Mouse (Mus musculus): ENCODE data around the gene Ankrd11.
"Not testable (repeated sequence)": the region's sequence is repeated elsewhere in the genome, so short reads cannot be mapped to it uniquely, and the experiment has no call there.

The Ankrd11 gene

DNA sequence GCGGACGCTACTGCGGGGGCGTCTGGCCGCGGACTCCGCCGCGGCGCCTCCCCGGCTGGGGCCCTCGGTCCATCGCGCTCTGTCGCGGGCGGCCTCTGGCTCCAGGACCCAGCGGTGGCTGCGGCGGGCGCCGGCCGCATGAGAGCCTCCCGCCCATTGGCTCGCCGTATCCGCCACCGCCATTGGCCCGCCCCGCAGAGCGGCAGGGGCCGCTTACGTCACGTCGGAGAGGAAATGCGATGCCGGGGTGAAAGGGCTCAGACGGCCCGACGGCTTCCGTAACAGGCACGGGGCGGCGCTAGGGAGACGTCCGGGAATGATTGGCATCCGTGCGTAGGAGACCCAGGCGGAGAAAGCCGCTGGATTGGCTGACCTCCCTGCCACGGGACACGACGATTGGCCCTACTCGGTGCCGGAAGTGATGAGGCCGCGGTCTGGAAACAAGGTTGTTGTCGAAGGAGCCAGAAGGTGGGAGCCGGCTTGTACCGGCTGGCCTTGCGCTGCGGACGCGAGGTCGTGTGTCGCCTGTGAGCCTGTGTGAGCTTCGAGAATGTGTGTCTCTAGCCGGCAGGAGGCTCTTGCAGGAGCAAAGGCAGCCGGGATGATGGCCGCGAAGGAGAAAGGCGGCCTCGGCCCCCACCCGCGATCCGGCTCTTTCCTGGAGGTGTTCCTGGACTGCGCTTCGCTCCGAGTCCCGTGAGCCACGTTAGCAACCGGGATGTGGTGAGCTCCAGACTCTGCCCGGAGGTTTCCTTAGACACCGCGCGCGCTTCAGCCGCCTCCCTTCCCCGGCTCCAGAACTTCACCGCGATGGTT is at the start of gene Ankrd11:
Ankrd11 (minus strand) TSS at position 120 of the 816 bp plus-strand sequence.
- peak; percentile 99 for DNase-seq (ENCODE audit: low spot score)

DNA sequence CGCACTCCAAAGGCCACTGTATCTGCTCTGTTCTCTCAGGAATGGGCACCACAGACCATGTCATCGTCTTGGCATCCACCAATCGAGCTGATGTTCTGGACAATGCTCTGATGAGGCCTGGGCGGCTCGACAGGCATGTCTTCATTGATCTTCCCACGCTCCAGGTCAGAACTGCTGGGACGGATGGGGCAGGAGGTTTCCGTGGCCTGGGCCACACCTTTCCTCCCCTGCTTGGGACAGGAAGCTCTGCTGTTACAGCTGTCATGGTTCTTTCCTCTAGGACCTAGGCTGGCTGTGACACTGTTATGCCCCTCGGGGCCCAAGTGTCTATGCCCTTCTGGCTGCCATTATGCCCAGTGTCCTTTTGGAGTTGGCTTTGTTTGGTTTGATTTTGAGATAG is 45.2 kb upstream of the Ankrd11 start:
- DNase-seq (ENCODE audit: low spot score), result no peak

DNA sequence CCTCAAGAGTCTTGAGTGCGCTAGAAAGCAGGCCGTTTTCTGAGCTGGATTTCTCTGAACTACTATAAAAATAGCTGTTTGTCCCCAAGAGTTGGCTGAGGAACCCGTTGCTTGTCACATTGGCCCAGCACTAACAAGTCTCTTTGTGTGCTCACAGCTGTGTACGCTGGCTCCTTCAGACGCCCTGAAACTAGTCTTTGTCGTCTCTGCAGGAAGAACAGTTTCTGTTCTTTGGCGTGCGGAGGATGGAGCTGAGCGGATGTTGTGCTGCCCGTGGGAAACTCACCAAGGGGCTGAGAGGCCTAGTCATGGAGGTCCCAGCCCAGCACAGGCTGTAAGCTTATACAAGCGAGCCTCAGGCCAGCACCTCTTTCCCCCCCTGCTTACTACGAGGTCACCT is 41.5 kb upstream of the Ankrd11 start:
- DNase-seq (ENCODE audit: low spot score), result no peak

DNA sequence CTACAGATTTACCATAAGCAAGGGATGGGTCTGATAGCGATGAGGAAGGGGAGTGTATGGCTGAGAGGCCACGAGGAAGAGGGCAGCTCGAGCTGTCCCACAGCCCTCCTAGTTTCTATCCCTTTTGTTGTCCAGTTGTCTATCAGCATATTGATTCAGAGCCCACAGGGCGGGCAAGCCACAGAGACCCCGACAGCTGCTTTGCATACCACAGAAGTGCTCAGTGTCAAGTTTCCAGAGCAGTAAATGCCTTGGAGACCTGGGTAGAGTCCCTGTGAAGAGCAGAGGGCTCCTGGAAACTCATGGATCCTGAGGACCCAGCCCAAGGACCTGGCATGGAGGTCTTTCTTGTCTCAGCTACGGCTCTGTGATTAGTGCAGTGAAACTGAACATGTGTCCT is 40.9 kb upstream of the Ankrd11 start:
- DNase-seq (ENCODE audit: low spot score), result no peak

DNA sequence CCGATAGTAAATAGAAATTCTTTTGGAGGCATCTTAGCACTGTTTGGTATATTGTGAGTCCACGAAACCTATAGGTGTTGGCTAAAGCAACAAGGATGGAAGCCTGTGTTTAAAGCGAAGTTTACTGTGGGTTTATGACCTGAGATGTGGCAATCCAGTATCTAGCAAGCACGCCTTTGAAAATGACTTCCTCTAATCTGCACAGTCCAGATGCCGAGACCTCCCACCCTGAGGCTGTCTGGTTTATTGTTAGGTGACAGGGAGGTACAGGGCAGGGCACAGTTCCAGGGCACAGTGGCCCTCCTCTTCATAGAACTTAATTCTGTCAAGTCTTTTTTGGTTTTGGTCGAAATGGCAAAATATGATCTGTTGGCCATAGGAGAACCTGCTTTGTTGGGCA is 35.1 kb upstream of the Ankrd11 start:
- DNase-seq (ENCODE audit: low spot score), result no peak

DNA sequence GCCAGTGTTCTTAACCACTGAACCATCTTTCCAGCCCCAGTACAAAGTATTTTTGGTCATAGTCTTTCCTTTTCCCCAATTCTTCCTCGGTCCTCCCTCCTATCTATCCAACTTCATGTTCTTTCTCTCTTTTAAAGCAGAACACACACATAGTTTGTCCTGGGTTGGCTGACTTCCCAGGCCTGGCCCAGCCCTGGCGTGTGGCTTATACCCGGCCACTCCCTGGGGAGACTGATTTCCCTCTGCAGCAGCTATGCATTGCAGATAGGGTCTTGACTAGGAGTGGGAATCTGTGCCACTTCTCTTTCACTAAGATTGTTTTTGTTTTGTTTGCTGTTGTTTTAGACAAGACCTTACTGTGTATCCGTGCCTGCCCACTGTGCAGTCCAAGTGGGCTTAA is 29.1 kb upstream of the Ankrd11 start:
- DNase-seq (ENCODE audit: low spot score), result no peak

DNA sequence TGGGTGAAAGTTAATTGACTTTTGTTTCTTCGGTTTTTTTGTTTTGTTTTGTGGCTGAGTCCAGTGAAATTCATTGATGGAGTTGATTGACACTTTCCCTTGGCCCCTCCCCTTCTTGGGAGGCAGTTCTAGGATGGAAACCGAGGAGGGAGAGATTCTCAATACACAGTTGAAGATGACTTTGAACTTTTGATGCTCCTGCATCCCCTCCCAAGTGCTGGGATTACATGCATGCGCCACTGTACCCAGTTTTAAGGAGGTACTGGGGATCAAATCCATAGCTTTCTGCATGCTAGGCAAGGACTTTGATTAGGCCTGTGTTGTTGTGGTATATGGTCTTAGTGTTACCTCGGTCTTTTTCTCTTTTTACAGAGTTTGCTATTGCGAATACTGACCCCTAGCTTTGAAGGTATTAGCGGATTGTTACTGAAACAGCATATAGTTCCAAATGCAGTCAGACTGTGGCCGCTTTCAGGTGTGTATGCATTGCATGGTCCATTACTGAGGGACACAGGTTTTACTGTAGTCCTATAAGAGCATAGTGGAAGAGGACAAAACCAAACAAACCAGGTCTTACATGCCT is 24.1 kb upstream of the Ankrd11 start:
- DNase-seq (ENCODE audit: low spot score), result peak; percentile 41

DNA sequence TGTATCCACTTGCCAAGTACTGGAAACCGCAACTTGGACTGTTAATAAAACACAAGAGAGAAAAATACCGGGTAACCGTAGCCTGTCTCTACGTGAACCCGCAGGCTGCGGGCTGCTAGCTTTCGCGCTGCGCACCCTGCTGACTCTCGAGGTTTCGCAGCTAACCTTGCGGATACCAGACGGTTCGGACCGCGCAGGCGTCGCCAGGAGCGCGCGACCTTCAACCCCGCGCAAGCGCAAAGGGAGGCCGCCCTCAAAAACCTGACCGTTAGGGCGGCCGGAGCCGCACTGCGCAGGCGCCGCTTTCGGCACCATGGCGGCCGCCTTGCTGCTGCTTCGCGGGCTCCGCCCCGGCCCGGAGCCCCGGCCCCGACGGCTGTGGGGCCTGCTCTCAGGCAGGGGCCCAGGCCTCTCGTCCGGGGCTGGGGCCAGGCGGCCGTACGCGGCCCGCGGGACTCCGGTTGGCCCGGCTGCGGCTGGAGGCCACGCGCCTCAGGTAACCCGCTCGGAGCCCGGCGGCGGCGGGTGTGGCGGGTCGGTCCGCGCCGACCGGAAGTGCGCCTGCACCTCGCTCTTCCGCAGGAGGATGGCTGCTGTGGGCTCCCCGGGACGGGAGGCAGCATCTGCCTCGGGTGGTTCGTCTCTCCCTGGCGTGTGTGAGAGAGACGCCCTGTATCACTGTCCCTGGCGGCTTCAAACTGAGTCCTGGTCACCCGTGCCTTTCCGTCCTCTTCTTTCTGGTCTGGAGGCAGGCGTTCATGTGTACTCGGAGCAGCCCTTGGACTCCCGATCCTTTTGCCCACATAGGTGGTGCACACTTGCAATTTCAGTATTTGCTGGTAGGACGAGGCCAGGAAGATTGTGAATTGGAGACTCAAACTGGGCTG is 23.4 kb upstream of the Ankrd11 start:
- peak; percentile 98 for DNase-seq (ENCODE audit: low spot score)

DNA sequence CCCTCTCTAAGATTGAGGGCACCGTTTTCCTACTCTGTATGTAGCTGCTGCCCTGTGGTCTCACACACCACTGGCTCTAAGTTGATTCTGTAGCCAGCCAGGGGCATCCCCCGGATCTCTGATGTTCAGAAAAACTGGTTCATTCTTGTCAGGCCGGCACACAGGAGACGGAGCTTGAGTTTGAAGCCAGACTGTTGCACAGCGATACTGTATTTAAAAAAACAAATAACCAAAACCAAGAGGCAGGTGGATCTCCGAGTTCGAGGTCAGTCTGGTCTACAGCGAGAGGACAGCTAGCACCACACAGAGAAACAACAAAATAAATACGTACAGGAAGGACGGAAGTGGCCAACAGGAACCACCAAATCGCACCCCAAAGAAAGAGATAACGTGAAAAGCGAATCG is 22.7 kb upstream of the Ankrd11 start:
- DNase-seq (ENCODE audit: low spot score), result peak; percentile 49

DNA sequence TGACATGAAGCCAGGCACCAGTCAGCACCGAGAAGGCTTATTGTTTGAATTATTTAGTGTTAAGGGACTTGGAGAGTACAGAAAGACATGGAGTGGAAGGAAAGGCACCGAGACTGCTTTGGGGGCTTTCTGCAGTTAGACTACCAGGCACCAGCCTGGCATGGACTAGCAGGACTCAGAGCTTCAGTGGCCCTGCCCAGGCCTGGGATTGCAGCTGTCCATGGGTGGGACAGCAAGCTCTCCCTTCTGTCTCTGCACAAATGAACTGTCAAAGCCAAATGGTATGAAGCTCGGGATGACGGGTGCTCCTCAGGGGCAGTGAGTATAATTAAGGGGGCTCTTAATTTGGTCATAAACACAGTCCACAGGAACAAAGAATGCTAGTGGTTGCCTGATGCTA is 22.0 kb upstream of the Ankrd11 start:
- DNase-seq (ENCODE audit: low spot score), result peak; percentile 13

DNA sequence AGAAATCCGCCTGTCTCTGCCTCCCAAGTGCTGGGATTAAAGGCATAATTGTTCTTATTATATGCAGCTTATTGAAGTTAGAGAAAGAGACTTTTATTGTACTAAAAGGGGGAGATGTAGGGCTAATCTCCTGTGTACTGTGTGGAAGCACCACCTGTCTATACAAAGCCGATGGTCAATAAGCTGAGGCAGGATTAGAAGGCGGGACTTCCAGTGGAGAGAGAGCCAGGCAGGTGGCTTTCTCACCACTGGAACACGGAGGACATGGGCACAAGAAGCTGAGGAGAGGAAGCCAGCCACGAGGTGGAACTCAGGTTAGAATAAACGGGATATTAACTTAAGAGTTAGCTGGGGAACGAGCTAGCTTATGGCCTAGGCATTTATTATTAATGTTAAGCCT is 20.6 kb upstream of the Ankrd11 start, which contains the start of gene Spg7:
Spg7 (plus strand) TSS at position 222 of the 400 bp plus-strand sequence.
- no peak for DNase-seq (ENCODE audit: low spot score)

DNA sequence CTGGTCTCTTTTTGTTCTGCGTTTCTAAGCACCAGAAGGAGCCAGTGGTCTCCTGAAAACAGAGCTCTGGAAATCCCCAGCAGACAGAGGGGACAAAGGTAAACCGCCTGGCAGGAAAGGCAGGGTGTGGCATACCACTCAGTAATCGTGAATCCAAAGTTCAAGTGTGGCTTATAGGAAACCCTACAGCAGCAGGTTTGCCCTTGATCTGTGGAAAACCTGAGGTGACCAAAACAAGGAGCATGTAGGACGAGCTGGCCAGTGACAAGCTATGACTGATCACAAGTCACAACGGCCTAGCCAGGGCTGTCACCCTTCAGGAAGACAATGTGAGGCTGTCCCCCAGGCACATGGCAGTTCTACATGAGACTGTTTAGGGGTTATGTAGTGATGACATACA is 9.4 kb upstream of the Ankrd11 start:
- no peak for DNase-seq (ENCODE audit: low spot score)

DNA sequence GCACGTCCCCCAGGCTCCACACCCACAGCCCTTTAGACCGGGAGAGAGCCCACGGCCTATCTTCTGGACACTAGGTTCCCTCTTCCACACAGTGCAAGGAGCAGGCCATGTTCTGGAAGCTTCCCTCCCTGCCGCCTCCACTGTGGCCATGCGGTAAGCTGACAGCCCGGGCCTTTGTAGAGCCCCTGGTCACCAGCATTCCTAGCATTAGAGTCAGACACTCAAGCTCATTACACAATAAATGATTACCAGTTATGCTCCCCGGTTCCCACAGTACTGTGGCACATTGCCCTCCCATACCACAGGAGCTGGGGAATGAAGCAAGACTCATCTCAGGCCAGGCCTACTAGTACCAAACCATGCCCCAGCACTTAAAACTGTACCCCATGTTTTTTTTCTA is 6.3 kb upstream of the Ankrd11 start:
- DNase-seq (ENCODE audit: low spot score), result no peak

DNA sequence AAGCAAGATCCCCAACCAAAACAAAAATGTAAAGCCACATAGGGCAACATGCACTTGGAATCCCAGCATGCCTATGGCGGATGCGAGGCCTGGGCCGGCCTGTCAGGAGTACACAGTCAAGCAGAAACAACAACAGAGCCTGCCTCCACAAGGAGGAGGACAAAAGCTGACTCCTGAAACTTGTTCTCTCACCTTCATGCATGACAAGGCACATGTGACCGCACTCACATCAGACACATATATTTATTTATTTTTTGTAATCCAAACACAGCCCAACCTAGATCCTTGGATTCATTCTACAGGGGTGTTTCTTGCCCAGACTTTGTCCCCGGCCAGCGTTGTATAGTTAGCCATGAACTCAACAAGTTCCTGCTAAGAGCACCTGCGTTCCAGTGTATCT is 5.8 kb upstream of the Ankrd11 start:
- no peak for DNase-seq (ENCODE audit: low spot score)

DNA sequence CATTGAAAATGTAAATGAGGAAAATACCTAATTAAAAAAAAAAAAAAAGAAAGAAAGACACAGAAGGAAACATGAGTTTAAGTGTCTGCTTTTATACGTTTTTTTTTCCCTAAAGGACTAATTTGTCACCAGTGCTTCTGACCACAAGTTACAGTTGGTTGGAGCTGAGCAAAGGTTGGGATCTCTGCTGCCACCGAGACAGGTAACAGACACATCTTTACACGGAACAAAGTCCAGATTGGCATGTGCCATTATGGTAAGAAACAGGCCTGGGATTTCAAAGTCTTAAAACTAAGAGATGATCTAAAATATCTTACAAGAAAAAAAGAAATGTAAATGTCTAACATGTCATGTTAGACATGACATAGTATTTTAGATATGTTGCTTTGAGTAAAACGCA is 4.6 kb upstream of the Ankrd11 start:
- no peak for DNase-seq (ENCODE audit: low spot score)

DNA sequence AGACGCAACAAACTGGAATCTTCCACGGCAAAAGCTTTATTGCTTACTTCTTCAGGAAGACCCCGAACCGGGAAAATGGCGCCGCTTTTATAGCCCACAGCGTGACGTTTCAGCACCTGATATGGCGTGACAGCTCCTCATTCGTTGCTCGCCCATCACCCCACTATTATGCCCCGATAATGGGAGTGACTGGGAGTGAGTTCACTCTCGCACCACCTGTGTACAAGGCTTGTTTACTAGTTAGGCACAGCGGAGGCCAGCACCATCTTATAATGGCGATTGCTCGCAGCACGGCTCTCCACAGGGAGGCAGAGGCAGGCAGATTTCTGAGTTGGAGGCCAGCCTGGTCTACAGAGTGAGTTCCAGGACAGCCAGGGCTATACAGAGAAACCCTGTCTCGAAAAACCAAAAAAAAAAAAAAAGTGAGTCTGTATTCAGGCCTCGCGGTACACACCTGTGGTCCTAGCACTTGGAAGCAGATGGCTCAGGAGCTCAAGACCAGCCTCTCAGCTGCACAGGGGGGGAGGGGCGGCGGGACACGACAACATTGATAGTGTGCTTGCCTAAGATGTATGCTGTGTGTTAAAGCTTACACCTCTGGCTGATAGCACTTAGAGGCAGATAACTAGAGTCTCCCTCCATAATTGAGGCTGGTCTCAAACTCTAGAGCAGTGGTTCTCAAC is 2.8 kb upstream of the Ankrd11 start:
- not testable (repeated sequence) for DNase-seq (ENCODE audit: low spot score)

DNA sequence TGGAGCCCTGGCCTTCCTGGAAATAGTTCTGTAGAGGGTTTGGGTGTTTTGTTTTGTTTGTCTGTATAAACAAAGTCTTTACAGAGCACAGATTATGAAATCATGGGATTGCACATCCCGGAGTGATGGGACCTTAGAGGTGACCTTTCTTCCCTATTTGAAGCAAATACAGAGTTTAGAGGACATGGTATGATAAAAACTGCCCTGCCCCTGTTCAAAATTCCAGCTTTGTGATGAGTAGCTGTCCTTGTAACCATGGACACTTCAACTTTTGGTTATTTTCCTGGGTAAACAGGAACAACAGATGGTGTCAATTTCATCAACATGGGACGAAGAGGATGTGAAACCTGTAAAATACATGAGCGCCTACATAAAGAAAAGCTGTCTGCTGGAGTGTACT is 1.9 kb upstream of the Ankrd11 start:
- DNase-seq (ENCODE audit: low spot score), result no peak

DNA sequence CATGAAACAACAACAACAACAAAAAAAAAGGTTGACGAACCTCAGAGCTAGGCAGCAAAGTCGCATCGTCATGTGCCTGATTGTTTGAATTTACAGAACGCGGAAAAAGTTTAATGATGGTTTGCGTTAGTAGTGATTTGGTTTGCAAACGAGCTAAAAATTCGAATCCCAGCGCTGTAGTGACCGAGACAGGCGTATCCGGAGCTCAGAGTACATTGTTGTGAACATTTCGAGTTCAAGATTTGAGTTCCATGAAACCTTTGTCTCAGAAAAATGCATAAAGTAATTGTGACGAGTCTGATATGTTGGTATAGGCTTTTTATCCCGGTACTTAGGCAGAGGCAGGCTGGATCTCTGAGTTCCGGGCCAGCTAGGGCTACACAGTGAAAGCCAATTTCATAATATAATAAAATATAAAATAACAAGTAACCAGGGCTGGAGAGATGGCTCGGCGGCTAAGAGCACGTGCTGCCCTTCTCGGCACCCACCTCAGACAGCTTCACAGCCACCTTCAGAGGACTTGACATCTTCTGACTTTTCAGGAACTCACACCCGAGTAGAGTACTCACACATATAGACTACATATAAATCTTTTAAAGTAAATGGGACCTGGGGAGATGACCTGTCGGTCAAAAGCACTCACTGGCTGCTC is 1.0 kb upstream of the Ankrd11 start:
- DNase-seq (ENCODE audit: low spot score), result no peak

DNA sequence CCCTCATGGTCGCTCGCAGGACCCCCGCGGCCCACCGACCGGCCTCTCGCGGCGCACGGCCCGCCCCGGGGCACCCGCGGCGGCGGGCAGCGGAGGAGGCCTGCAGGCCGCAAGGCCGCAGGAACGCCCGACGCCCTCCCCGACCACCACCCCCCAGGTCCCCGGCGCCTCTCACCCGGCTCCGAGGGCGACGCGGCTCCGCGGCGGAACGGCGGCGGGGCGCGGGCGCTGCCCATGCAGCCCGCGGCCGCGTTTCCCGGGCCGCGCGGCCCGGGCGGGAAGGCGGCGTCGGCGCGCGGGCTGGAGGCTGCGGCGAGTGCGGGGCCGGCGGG is 337 bp downstream of the Ankrd11 start:
- DNase-seq (ENCODE audit: low spot score), result no peak

DNA sequence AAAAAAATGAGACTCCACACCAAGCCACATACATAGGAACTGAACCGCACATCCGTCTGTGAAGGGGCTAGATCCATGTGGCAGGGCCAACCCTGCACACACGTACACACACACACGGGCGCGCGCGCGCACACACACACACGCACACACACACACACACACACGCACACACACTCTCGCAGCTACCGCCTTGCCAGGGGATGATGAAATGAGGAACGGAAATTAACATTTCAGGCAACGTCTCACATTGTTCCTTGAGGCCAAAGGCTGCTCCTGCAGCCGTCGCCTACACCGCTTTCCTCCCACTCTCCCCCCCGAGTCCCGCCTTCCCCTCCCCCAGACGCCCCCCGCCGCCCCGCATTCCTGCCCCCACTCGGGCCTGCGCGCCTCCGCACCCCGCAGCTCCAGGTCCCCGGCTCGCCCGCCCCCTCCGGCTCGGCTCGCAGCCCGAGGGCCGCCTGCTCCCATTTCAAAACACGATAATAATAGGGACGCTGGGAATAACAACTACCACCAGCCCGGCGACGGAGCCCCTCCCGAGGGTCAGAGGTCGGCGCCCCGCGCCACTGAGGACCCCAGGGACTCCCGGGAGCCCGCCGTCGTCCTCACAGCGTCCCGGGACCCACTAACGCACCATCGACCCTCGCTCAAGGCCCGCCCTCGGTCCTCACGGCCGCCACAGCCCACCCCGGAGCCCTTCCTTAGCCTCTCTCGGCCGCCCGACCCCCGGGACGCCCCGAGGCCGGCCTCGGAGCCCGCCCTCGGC is 886 bp downstream of the Ankrd11 start:
- DNase-seq (ENCODE audit: low spot score), result peak; percentile 62

DNA sequence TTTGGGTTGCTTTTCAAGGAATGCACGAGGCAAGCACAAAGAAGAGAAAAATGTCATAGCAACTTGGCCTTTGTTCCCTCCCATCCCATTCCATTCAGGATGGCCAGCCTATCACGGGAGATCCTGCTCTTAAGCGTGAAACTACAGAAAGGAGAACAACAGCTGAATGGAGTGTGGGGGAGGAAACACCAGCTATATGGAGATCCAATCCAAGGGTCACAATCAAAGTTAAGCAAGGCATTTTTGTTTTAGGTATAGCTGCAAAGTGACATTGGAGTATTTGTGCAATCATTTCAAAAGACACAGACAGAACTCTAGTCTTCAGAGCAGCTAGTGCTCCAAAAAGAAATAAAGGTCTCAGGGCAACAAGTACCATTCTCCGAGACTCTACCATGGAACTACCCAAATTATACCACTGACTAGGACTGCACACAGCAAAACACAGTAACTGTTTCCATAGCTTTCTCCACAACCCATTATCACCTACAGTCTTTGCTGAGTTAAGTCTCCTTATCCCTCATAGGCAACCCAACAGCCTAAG is 1.9 kb downstream of the Ankrd11 start:
- DNase-seq (ENCODE audit: low spot score), result peak; percentile 40

Measured in retina, embryonic 14.5 days (tissue).